Mouse (Mus musculus): Measurements from ENCODE around the gene Ddit4. TPM values are rescaled to one million over a fixed set of nuclear protein-coding genes. Genes with fewer than 3 reads are reported as not detected.

Gene Ddit4
- total RNA-seq, 4 experiments from 2014 or later = 22.1 to 74.4 (median 55.6) TPM

Other genes with a start within 250 kb of the Ddit4 start
- 10 to 100 TPM; 20.9 to 27.4 (median 22.2) TPM for gene Micu1, start 249.4 kb downstream of the Ddit4 start, total RNA-seq (2022)
- gene Dnajb12, start 72.3 kb downstream of the Ddit4 start, total RNA-seq (2022) = 10 to 100 TPM; 38.1 to 44.8 (median 44.4) TPM
- gene Ascc1, start 51.0 kb upstream of the Ddit4 start, total RNA-seq (2022) = 10 to 100 TPM; 22.3 to 26.7 (median 24.4) TPM
- 10 to 100 TPM; 59.0 to 88.1 (median 74.3) TPM for gene Anapc16, start 51.3 kb upstream of the Ddit4 start, total RNA-seq (2022)
- gene Spock2, start 154.4 kb upstream of the Ddit4 start, total RNA-seq (2022) = 10 to 100 TPM; 12.2 to 24.8 (median 14.4) TPM